Mouse (Mus musculus): Measurements from ENCODE around the gene Cldn15. TPM values are rescaled to one million over a fixed set of nuclear protein-coding genes. Genes with fewer than 3 reads are reported as not detected.
A peak's percentile ranks its signal among the peaks of the same experiment; 100 is the strongest.

Gene Cldn15
- total and polyA plus RNA-seq, 3 experiments, result 0.25 to 0.29 TPM; not detected in 1

DNA sequence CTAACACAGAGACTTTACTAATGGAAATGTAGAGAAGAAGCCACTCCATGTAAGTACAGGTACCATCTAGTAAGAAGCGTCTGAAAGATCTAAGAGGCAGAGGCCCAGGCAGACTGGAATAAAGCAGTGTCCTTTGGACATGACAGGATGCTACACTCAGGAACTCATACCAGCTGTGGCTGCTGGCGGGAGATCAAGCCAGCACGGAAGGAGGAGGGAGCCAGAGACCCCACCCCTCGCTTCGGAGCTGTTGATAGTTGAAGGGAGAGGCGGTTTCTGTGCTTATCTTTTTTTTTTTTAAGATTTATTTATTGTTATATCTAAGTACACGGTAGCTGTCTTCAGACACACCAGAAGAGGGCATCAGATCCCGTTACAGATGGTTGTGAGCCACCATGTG lies 40.9 kb downstream of the Cldn15 start:
- Histone ChIP-seq H3K4me3 (replicated peaks in 1 of 3; ENCODE audit: low read depth in 2 of 3, low read length in 2 of 3, poor library complexity in 1 of 3) (no peak overlapping the region), H3K4me1 (ENCODE audit: control insufficient read depth in 1 of 2, insufficient read depth in 2 of 2) (no peaks in the 10 kb centered on the region), H3K27me3 (replicated peaks) (peaks cover 64% of the 10 kb centered on the region), H3K4me2 (ENCODE audit: insufficient read depth, low read depth, poor library complexity, severe bottlenecking) (no peak overlapping the region), H3K36me3 (replicated peaks in 1 of 2; ENCODE audit: control insufficient read depth in 1 of 2, insufficient read depth in 1 of 2, low read length in 1 of 2) (no peaks in the 10 kb centered on the region), H3K27ac (ENCODE audit: insufficient read depth, low read depth) (no peak overlapping the region), H3K9ac (ENCODE audit: insufficient read depth, low read depth) (no peak overlapping the region), H3K79me2 (replicated peaks; ENCODE audit: control insufficient read depth, extremely low read depth, insufficient read depth, poor library complexity, severe bottlenecking) (no peaks in the 10 kb centered on the region), H3K9me3 (replicated peaks; ENCODE audit: low read length) (no peaks in the 10 kb centered on the region)
- dilution Hi-C loops (cut with MboI; ENCODE audit: extremely low pct_ligation_motif_present, extremely low pct_unique_long_range_greater_than_20kb, low sequenced_read_pairs), result no loop called here
- no peak for TF ChIP-seq RCOR1 (conservative IDR thresholded peaks at IDR 0.05; ENCODE audit: low read depth, low read length)
- no peak for TF ChIP-seq JUND (conservative IDR thresholded peaks at IDR 0.05; ENCODE audit: low read depth, low read length)
- TF ChIP-seq MAX (IDR thresholded peaks at IDR 0.05; ENCODE audit: low read length), result no peak
- TF ChIP-seq POLR2A (IDR thresholded peaks at IDR 0.05; ENCODE audit: low read depth, low read length), result no peak
- TF ChIP-seq MXI1 (IDR thresholded peaks at IDR 0.05; ENCODE audit: low read depth, low read length), result no peak
- TF ChIP-seq ZNF384 (IDR thresholded peaks at IDR 0.05; ENCODE audit: low read depth, low read length), result no peak
- no peak for TF ChIP-seq NELFE (IDR thresholded peaks at IDR 0.05; ENCODE audit: low read depth, low read length)
- TF ChIP-seq KAT2A (IDR thresholded peaks at IDR 0.05; ENCODE audit: insufficient replicate concordance, low read length), result no peak
- in situ Hi-C loops (cut with MboI; ENCODE audit: low pct_ligation_motif_present, low pct_unique_long_range_greater_than_20kb, low sequenced_read_pairs), result no loop called here
- DNase-seq (ENCODE audit: extremely low read depth), result no peak

DNA sequence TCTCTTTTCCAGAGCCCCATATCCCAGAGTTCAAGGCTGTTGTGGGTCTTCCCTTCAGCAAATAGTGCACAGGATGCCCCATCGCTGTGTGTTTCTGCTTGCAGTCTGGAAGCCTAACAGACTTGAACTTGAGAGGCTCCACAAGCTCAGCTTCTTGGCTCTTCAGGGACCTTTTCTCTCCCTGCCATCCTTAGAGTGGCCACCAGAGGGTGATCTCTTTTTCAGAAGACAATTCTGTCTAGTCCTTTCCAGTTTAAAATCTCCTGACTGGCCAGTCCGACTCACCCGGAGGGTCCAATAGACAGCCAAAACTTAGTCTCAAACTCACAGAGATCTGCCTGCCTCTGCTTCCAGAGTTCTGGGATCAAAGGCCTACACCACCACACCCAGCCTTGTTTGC lies 43.6 kb downstream of the Cldn15 start:
- peaks cover 14% of the 10 kb centered on the region for H3K9me3 ChIP-seq (replicated peaks; ENCODE audit: low read length)
- H3K4me1 ChIP-seq (ENCODE audit: control insufficient read depth in 1 of 2, insufficient read depth in 2 of 2), result no peaks in the 10 kb centered on the region
- peaks cover 75% of the 10 kb centered on the region for H3K27me3 ChIP-seq (replicated peaks)
- H3K27ac ChIP-seq (ENCODE audit: insufficient read depth, low read depth), result no peak overlapping the region
- no peaks in the 10 kb centered on the region for H3K79me2 ChIP-seq (replicated peaks; ENCODE audit: control insufficient read depth, extremely low read depth, insufficient read depth, poor library complexity, severe bottlenecking)
- dilution Hi-C loops (cut with MboI; ENCODE audit: extremely low pct_ligation_motif_present, extremely low pct_unique_long_range_greater_than_20kb, low sequenced_read_pairs) (no loop called here), in situ Hi-C loops (cut with MboI; ENCODE audit: low pct_ligation_motif_present, low pct_unique_long_range_greater_than_20kb, low sequenced_read_pairs) (no loop called here)
- no peak overlapping the region for H3K9ac ChIP-seq (ENCODE audit: insufficient read depth, low read depth)
- no peak overlapping the region for H3K4me2 ChIP-seq (ENCODE audit: insufficient read depth, low read depth, poor library complexity, severe bottlenecking)
- DNase-seq (ENCODE audit: extremely low read depth), result peak; percentile 43
- TF ChIP-seq ETS1 (conservative IDR thresholded peaks at IDR 0.05; ENCODE audit: low read depth, low read length) (no peak), SIN3A (IDR thresholded peaks at IDR 0.05; ENCODE audit: low read length) (no peak), NELFE (IDR thresholded peaks at IDR 0.05; ENCODE audit: low read depth, low read length) (no peak), ZKSCAN1 (IDR thresholded peaks at IDR 0.05; ENCODE audit: borderline replicate concordance, low read depth, low read length) (no peak), ELF1 (IDR thresholded peaks at IDR 0.05; ENCODE audit: low read depth, low read length) (no peak), JUN (IDR thresholded peaks at IDR 0.05; ENCODE audit: insufficient read depth, low read depth, low read length) (no peak), RAD21 (IDR thresholded peaks at IDR 0.05; ENCODE audit: low read depth, low read length) (peak; percentile 42), TBP (conservative IDR thresholded peaks at IDR 0.05; ENCODE audit: low read depth, low read length) (no peak), CTCF (conservative IDR thresholded peaks at IDR 0.05 in 1 of 2, IDR thresholded peaks at IDR 0.05 in 1 of 2; ENCODE audit: low read depth in 2 of 2, low read length in 2 of 2) (peak; percentile 40 to 73), ZMIZ1 (IDR thresholded peaks at IDR 0.05; ENCODE audit: low read depth, low read length) (no peak), MAFK (IDR thresholded peaks at IDR 0.05; ENCODE audit: insufficient replicate concordance, low read length) (no peak), GABPA (IDR thresholded peaks at IDR 0.05; ENCODE audit: insufficient replicate concordance, low read depth, low read length) (no peak), SMC3 (IDR thresholded peaks at IDR 0.05; ENCODE audit: low read depth, low read length) (peak; percentile 71), MYC (IDR thresholded peaks at IDR 0.05; ENCODE audit: low read depth, low read length) (no peak), USF2 (conservative IDR thresholded peaks at IDR 0.05; ENCODE audit: low read depth, low read length) (no peak), E2F4 (IDR thresholded peaks at IDR 0.05; ENCODE audit: insufficient replicate concordance, low read depth, low read length) (no peak), JUND (conservative IDR thresholded peaks at IDR 0.05; ENCODE audit: low read depth, low read length) (no peak), TCF12 (IDR thresholded peaks at IDR 0.05; ENCODE audit: low read depth, low read length) (no peak)
- no peaks in the 10 kb centered on the region for H3K36me3 ChIP-seq (replicated peaks in 1 of 2; ENCODE audit: control insufficient read depth in 1 of 2, insufficient read depth in 1 of 2, low read length in 1 of 2)
- H3K4me3 ChIP-seq (replicated peaks in 1 of 3; ENCODE audit: low read depth in 2 of 3, low read length in 2 of 3, poor library complexity in 1 of 3), result no peak overlapping the region
